Mouse (Mus musculus) CH12.LX (cell line): ENCODE data around the gene Rhbg. TPM values are rescaled to one million over a fixed set of nuclear protein-coding genes. Genes with fewer than 3 reads are reported as not detected.

Source experiments
- DNase-seq: peaks from one replicate; pipeline ENCODE4 v3.0.0-alpha.2; 2013; ENCODE audit errors: extremely low read depth
- H3K27ac ChIP-seq: 2 replicates; pipeline ENCODE4 v1.5.1; 2012; ENCODE audit warnings: low read depth, mild to moderate bottlenecking, control low read depth, moderate library complexity; ENCODE audit not compliant: insufficient read depth
- H3K27me3 ChIP-seq: replicated peaks from 2 replicates; pipeline ENCODE3; 2012; ENCODE audit warnings: inconsistent platforms
- H3K36me3 ChIP-seq, 2 experiments: replicated peaks in 1 of 2; 2 replicates each; pipeline versions ENCODE3 to v1.6.1; 2012; ENCODE audit warnings: inconsistent platforms in 1 of 2, low read length in 1 of 2, mild to moderate bottlenecking in 1 of 2, mixed read lengths in 1 of 2, moderate library complexity in 1 of 2; ENCODE audit not compliant: control insufficient read depth in 1 of 2, insufficient read depth in 1 of 2
- H3K4me1 ChIP-seq, 2 experiments: 2 replicates each; pipeline ENCODE4 v1.6.1; 2012; ENCODE audit warnings: inconsistent platforms in 1 of 2, moderate library complexity in 1 of 2; ENCODE audit not compliant: insufficient read depth in 2 of 2, control insufficient read depth in 1 of 2
- H3K4me2 ChIP-seq: 2 replicates; pipeline ENCODE4 v1.6.1; 2012; ENCODE audit warnings: low read depth, mild to moderate bottlenecking, control low read depth; ENCODE audit not compliant: poor library complexity, insufficient read depth, severe bottlenecking
- H3K4me3 ChIP-seq, 3 experiments: fragments of 150-350 bp in 1 of 3; sonication (generic) in 1 of 3; replicated peaks in 1 of 3; 2 replicates each; pipeline versions ENCODE3 to v1.5.1; 2011 to 2012; ENCODE audit warnings: low read depth in 2 of 3, low read length in 2 of 3, mild to moderate bottlenecking in 2 of 3, moderate library complexity in 2 of 3, control low read depth in 1 of 3, improper control_type of control experiment in 1 of 3, inconsistent platforms in 1 of 3, mixed read lengths in 1 of 3; ENCODE audit not compliant: poor library complexity in 1 of 3
- H3K79me2 ChIP-seq: replicated peaks from 2 replicates; pipeline ENCODE4 v1.6.1; 2012; ENCODE audit warnings: mild to moderate bottlenecking, moderate library complexity; ENCODE audit not compliant: control insufficient read depth, poor library complexity, insufficient read depth, severe bottlenecking; ENCODE audit errors: extremely low read depth
- H3K9ac ChIP-seq: 2 replicates; pipeline ENCODE4 v1.6.1; 2012; ENCODE audit warnings: low read depth, mild to moderate bottlenecking, control low read depth, moderate library complexity; ENCODE audit not compliant: insufficient read depth
- H3K9me3 ChIP-seq: replicated peaks from 2 replicates; pipeline ENCODE3; 2012; ENCODE audit warnings: low read length, inconsistent platforms, mixed read lengths
- CHD1 ChIP-seq: IDR thresholded peaks from 2 replicates; pipeline ENCODE4 v1.6.1; 2012; ENCODE audit warnings: low read depth, low read length, improper control_type of control experiment, inconsistent platforms
- CHD2 ChIP-seq: IDR thresholded peaks from 2 replicates; pipeline ENCODE4 v1.6.1; 2011; ENCODE audit warnings: low read length, improper control_type of control experiment
- CTCF ChIP-seq, 2 experiments: IDR thresholded peaks in 1 of 2; conservative IDR thresholded peaks in 1 of 2; 2 replicates each; pipeline ENCODE4 v1.5.1; 2011 to 2012; ENCODE audit warnings: low read depth in 2 of 2, low read length in 2 of 2, improper control_type of control experiment in 1 of 2, inconsistent platforms in 1 of 2, mild to moderate bottlenecking in 1 of 2, moderate library complexity in 1 of 2
- HCFC1 ChIP-seq: IDR thresholded peaks from 2 replicates; pipeline ENCODE4 v1.6.1; 2012; ENCODE audit warnings: low read depth, mild to moderate bottlenecking, inconsistent platforms, low read length, improper control_type of control experiment
- IRF4 ChIP-seq: IDR thresholded peaks from 2 replicates; pipeline ENCODE4 v1.6.1; 2014; ENCODE audit warnings: low read depth, mild to moderate bottlenecking, inconsistent platforms, low read length, improper control_type of control experiment
- JUND ChIP-seq: conservative IDR thresholded peaks from 2 replicates; pipeline ENCODE4 v1.6.1; 2011; ENCODE audit warnings: low read depth, low read length, improper control_type of control experiment
- KAT2A ChIP-seq: IDR thresholded peaks from 2 replicates; pipeline ENCODE4 v1.6.1; 2012; ENCODE audit warnings: low read length, improper control_type of control experiment, inconsistent platforms; ENCODE audit not compliant: insufficient replicate concordance
- MXI1 ChIP-seq: IDR thresholded peaks from 2 replicates; pipeline ENCODE4 v1.6.1; 2011; ENCODE audit warnings: mild to moderate bottlenecking, low read depth, low read length, improper control_type of control experiment
- MYC ChIP-seq: IDR thresholded peaks from 2 replicates; pipeline ENCODE4 v1.6.1; 2011; ENCODE audit warnings: low read depth, mild to moderate bottlenecking, improper control_type of control experiment, low read length
- NRF1 ChIP-seq: IDR thresholded peaks from 2 replicates; pipeline ENCODE4 v1.6.1; 2014; ENCODE audit warnings: low read depth, mild to moderate bottlenecking, inconsistent platforms, low read length, improper control_type of control experiment, moderate library complexity
- PAX5 ChIP-seq: IDR thresholded peaks from 2 replicates; pipeline ENCODE4 v1.6.1; 2012; ENCODE audit warnings: low read length, inconsistent platforms, mixed read lengths
- RAD21 ChIP-seq: IDR thresholded peaks from 2 replicates; pipeline ENCODE4 v1.6.1; 2011; ENCODE audit warnings: low read depth, mild to moderate bottlenecking, low read length, improper control_type of control experiment, moderate library complexity
- RCOR1 ChIP-seq: conservative IDR thresholded peaks from 2 replicates; pipeline ENCODE4 v1.6.1; 2012; ENCODE audit warnings: low read depth, mild to moderate bottlenecking, inconsistent platforms, low read length, improper control_type of control experiment
- SIN3A ChIP-seq: IDR thresholded peaks from 2 replicates; pipeline ENCODE4 v1.6.1; 2012; ENCODE audit warnings: low read length, improper control_type of control experiment, inconsistent platforms
- SMC3 ChIP-seq: IDR thresholded peaks from 2 replicates; pipeline ENCODE4 v1.6.1; 2011; ENCODE audit warnings: low read depth, low read length, improper control_type of control experiment
- TBP ChIP-seq: conservative IDR thresholded peaks from 2 replicates; pipeline ENCODE4 v1.6.1; 2011; ENCODE audit warnings: low read depth, low read length, improper control_type of control experiment
- USF1 ChIP-seq: IDR thresholded peaks from 2 replicates; pipeline ENCODE4 v1.6.1; 2014; ENCODE audit warnings: low read depth, mild to moderate bottlenecking, inconsistent platforms, low read length, improper control_type of control experiment
- USF2 ChIP-seq: conservative IDR thresholded peaks from 2 replicates; pipeline ENCODE4 v1.6.1; 2011; ENCODE audit warnings: low read depth, low read length, improper control_type of control experiment
- ZC3H11A ChIP-seq: IDR thresholded peaks from 2 replicates; pipeline ENCODE4 v1.6.1; 2012; ENCODE audit warnings: low read depth, mild to moderate bottlenecking, inconsistent platforms, low read length, improper control_type of control experiment
- dilution Hi-C: fragments of 300-500 bp; cut with MboI; formaldehyde crosslinking; loops from 2 replicates; pipeline ENCODE4 v1.14.3; 2020; ENCODE audit warnings: low sequenced_read_pairs; ENCODE audit not compliant: extremely low pct_unique_long_range_greater_than_20kb, extremely low pct_ligation_motif_present
- in situ Hi-C: fragments of 300-500 bp; cut with MboI; formaldehyde crosslinking; loops from 3 replicates; pipeline ENCODE4 v1.14.3; 2019; ENCODE audit warnings: low sequenced_read_pairs, low pct_ligation_motif_present, low pct_unique_long_range_greater_than_20kb, mixed read lengths
- polyA plus RNA-seq: library from polyadenylated mRNA; unstranded; fragments of >175 nt; gene quantifications from 2 replicates; pipeline ENCODE4 v1.2.1, GENCODE M21; 2012; ENCODE audit warnings: low read depth; ENCODE audit not compliant: insufficient read length
- total RNA-seq, 2 experiments: library from RNA; depleted of rRNA; stranded (reverse); fragments of 300-350 nt in 1 of 2; fragments of >200 nt in 1 of 2; gene quantifications; 2 replicates each; pipeline ENCODE4 v1.2.3; 2012 to 2014

Rhbg gene
- total and polyA plus RNA-seq, 3 experiments = 0.08 TPM; not detected in 2

DNA sequence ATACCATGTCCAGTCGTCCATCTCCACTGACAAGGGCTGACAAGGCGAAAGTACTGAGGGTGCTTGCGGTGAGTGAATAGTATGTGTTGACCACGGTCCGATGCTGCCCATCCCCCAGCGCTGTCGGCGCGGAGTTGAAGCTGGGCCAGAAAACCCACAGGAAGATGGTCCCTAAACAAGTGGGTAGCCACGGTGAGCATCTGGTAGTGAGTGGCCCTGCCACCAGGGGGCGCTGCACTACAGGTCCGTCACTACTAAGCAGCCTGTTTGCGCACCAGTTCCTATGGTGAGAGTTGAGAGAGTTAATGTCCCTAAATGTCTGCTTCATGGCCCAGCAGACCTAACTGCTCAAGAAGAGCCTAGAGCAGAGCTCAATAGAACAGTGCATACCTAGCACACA is 8.7 kb downstream of the Rhbg start (continued):
- TF ChIP-seq CHD1 (no peak), MXI1 (no peak)

DNA sequence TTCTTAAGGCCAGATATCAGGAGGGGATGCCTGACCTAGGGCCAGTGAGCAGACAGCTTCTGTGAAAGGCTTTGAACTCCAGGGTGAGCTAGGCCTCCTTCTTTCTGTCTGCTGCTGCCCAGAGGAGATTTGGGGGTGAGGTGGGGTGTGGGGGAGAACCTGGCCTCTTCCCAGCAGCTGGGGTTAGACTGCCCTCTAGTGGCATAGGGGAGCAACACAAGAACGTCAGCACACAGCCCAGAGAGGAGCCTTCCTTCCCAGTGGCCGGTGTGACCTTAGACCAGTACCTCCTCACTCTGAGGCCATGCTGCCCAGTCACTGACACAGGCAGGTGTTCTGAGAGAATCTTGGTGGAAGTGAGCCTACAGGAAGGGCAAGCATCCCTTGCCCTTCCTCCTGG is 10.4 kb downstream of the Rhbg start:
- dilution Hi-C loops (no loop called here), in situ Hi-C loops (loop anchor here (5.0 kb wide), 1 partner anchor 52 kb away; no protein-coding TSS in a partner anchor)
- Histone ChIP-seq H3K79me2 (no peaks in the 10 kb centered on the region), H3K4me2 (no peak overlapping the region), H3K27ac (no peak overlapping the region), H3K9me3 (no peaks in the 10 kb centered on the region), H3K4me1 (peaks cover 10 to 27% of the 10 kb centered on the region in 2 experiments), H3K27me3 (peaks cover 79% of the 10 kb centered on the region), H3K36me3 (no peaks in the 10 kb centered on the region), H3K9ac (no peak overlapping the region), H3K4me3 (no peak overlapping the region)
- peak; percentile 58 for DNase-seq
- peak; percentile 38 for TF ChIP-seq SMC3
- TF ChIP-seq MYC = no peak
- no peak for TF ChIP-seq IRF4
- TF ChIP-seq RAD21 = peak; percentile 56
- TF ChIP-seq CTCF (conservative IDR thresholded peaks at IDR 0.05 in 1 of 2, IDR thresholded peaks at IDR 0.05 in 1 of 2; ENCODE audit: low read depth in 2 of 2, low read length in 2 of 2) = peak; percentile 77 to 93
- no peak for TF ChIP-seq KAT2A
- TF ChIP-seq RCOR1 = no peak

DNA sequence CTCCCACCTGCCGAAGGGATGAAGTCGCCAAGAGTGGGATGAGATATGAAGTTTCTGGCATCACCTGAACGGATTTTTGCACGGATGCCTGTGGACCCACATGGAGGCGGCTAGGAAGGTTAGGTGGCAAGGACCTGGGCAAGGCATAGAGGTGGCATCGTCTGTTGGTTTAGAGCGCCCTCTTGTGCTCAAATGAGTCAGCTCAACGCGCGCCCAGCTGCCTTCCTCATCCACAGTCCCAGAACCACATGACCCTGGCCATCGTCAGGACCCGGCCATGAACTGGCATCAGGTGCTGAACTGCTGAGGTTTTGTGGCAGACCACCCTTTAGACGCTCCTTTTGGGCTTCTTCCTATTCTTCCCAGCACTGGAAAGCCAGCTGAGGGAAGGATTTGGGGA is 12.0 kb downstream of the Rhbg start:
- TF ChIP-seq USF2 = no peak
- 0 out of 2 replicates have a peak, but pooled peaks have one; percentile 28 for TF ChIP-seq MYC
- TF ChIP-seq HCFC1 = no peak
- no peak for TF ChIP-seq JUND
- peak; percentile 92 for TF ChIP-seq RAD21
- no peak for TF ChIP-seq NRF1
- TF ChIP-seq TBP = no peak
- TF ChIP-seq SIN3A = no peak
- TF ChIP-seq PAX5 = no peak
- peak; percentile 41 for TF ChIP-seq ZC3H11A
- peak; percentile 89 for TF ChIP-seq SMC3
- no peak for TF ChIP-seq CHD2
- TF ChIP-seq CTCF (conservative IDR thresholded peaks at IDR 0.05 in 1 of 2, IDR thresholded peaks at IDR 0.05 in 1 of 2; ENCODE audit: low read depth in 2 of 2, low read length in 2 of 2) = peak; percentile 57 to 94
- TF ChIP-seq USF1 = peak; percentile 27; the same call in 1 of the 2 replicates
- TF ChIP-seq, all 38 proteins: peak for 6
- no peak overlapping the region for H3K9ac ChIP-seq
- H3K27me3 ChIP-seq = peaks cover 81% of the 10 kb centered on the region
- no peaks in the 10 kb centered on the region for H3K9me3 ChIP-seq
- DNase-seq = peak; percentile 76
- no peak overlapping the region for H3K4me2 ChIP-seq
- in situ Hi-C loops = loop anchor here (5.0 kb wide), 1 partner anchor 50 kb away; no protein-coding TSS in a partner anchor
- peaks cover 8 to 27% of the 10 kb centered on the region in 2 experiments for H3K4me1 ChIP-seq
- H3K79me2 ChIP-seq = no peaks in the 10 kb centered on the region
- H3K36me3 ChIP-seq = no peaks in the 10 kb centered on the region
- H3K4me3 ChIP-seq = no peak overlapping the region
- dilution Hi-C loops = no loop called here
- no peak overlapping the region for H3K27ac ChIP-seq
